Mouse (Mus musculus): ENCODE measurements around the gene Spast.
"Not testable (repeated sequence)": the region's sequence is repeated elsewhere in the genome, so short reads cannot be mapped to it uniquely, and the experiment has no call there.

The Spast gene

GRCm38 (mm10) chr17:74327195-74327594, 11.6 kb upstream of the Spast start:
- DNase-seq (ENCODE audit: low spot score), result not testable (repeated sequence)

GRCm38 (mm10) chr17:74328146-74328545, 10.6 kb upstream of the Spast start:
- peak; percentile 13 for DNase-seq (ENCODE audit: low spot score)

- no peak for DNase-seq (ENCODE audit: low spot score)
Measured at GRCm38 (mm10) chr17:74331049-74331676, 7.6 kb upstream of the Spast start.

DNA sequence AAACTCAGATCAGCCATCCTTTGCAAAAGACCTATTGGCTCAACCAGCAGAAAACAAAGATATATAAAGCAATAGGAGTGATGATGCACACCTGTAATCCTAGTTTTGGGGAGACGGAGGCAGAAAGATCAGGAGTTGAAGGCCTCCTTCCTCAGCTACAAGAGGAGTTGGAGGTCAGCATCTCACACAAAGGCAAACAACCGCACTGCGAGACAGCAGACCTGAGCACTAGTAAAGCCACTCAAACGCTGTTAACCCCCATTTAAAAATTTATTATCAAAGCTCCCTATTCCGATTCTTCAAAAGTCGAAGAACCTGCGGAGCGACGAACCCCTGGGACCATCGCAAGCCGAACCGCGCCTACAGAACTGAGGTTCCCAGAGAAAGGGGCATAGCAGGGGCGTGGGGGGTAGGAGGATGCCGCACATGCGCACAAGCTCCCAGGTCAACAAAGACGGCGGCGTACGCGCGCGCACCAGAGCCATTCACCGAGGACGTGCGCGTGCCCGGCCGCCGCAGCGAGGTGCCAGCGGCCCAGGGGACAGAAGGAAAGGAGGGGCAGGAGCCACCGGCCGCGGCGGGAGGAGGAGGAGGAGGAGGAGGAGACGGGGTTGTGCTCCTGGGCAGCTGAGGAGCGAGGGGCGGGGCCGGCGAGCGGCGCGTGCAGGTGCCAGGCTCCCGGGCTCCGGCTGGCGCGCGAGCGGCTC, 409 bp upstream of the Spast start:
- peak; percentile 94 for DNase-seq (ENCODE audit: low spot score)

DNA sequence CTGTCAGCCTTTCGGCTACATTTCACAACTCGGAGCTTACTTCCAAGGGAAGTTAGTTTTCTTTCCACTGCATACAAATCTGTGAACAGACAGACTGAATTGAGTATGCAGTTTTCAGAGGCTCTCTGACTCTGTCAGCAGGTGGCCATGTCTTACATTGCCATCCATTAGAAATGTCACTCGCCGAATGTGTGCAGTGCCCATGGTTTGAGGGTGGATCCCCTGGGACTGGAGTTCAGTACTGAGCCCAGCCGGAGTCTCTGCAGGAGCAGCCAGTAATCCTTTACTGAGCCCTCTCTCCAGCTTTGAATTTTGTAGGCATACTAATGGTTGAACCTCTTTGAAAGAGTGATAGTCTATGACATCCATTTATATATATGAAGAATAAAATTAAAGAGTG, 2.4 kb downstream of the Spast start:
- DNase-seq (ENCODE audit: low spot score), result no peak

- no peak for DNase-seq (ENCODE audit: low spot score)
Measured at GRCm38 (mm10) chr17:74363592-74363991, 24.8 kb downstream of the Spast start.

GRCm38 (mm10) chr17:74376916-74377315, 38.1 kb downstream of the Spast start:
- DNase-seq (ENCODE audit: low spot score), result no peak

- no peak for DNase-seq (ENCODE audit: low spot score)
Measured at GRCm38 (mm10) chr17:74386657-74387056, 47.9 kb downstream of the Spast start.

- DNase-seq (ENCODE audit: low spot score), result no peak
Measured at GRCm38 (mm10) chr17:74389847-74390246, 51.1 kb downstream of the Spast start.

- no peak for DNase-seq (ENCODE audit: low spot score)
Measured at GRCm38 (mm10) chr17:74394381-74394780, 55.6 kb downstream of the Spast start.

GRCm38 (mm10) chr17:74394855-74395254, 56.1 kb downstream of the Spast start:
- peak; percentile 38 for DNase-seq (ENCODE audit: low spot score)

DNA sequence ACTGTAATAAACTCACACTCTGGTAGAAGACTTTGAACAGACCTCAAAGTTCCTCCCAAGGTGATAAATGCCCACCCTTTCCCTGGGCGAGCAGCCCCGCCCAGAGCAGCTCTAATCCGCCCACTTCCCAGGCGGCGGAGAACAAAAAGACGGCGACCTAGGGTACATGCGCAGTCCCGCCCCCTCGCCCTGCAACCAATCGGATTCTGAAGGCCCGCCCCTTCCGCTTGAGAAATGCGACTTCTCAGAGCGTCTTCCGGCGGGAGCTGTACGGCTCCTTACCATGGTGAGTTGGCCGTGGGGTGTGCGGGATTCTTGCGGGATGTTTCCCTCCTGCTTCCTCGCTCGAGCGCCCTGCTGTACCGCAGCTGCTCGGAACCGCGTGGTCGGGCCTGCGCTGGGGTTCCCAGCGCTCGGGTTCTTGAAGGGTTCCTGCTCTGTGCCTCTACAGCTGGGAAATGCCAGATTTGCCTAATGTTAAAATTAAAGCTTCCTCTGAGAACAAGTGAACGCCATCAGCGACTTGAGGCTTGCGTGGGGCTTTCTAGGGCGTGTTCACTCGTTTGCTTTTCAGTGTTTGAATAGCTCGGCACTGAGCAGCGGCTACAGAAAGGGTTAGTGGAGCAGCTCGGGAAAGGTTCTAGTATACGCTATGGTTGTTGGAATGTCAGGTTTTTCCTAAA, 56.7 kb downstream of the Spast start, which contains the start of gene Slc30a6:
TSS of gene Slc30a6 (plus strand) at position 226 of the 683 bp plus-strand sequence.
- DNase-seq (ENCODE audit: low spot score), result peak; percentile 96

DNA sequence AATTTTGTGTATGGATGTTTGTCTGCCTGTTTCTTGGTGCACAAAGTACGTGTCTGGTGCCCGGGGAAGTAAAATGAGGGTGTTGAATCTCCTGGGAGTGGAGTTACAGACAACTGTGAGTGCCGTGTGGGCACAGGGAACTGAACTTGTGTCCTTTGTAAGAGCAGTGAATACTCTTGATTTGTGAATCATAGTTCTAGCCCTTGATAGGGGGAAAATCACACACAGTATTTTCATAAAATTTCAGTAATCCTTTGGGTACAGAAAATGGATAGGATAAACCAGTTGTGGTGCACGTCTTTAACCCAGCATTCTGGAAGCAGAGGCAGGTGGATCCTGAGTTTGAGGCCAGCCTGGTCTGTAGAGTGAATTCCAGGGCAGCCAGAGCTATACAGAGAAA, 58.0 kb downstream of the Spast start:
- DNase-seq (ENCODE audit: low spot score), result no peak

DNA sequence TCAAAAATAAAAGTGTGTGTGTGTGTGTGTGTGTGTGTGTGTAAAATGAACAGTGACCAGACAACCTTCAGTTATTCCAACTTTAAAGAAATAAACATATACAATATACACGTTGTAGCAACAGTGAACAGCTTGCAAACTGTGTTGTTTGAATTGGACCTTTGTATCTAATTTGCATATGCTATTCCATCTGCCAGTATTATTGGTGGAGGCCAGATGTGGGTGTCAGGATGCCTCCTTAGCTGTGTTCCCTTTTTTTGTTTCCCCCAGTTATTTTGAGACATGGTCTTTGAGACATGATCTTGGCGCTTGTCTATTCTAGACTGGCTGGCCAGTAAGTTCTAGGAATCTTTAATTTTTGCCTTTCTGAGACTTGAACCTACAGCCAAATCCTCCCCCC, 58.4 kb downstream of the Spast start:
- no peak for DNase-seq (ENCODE audit: low spot score)

DNA sequence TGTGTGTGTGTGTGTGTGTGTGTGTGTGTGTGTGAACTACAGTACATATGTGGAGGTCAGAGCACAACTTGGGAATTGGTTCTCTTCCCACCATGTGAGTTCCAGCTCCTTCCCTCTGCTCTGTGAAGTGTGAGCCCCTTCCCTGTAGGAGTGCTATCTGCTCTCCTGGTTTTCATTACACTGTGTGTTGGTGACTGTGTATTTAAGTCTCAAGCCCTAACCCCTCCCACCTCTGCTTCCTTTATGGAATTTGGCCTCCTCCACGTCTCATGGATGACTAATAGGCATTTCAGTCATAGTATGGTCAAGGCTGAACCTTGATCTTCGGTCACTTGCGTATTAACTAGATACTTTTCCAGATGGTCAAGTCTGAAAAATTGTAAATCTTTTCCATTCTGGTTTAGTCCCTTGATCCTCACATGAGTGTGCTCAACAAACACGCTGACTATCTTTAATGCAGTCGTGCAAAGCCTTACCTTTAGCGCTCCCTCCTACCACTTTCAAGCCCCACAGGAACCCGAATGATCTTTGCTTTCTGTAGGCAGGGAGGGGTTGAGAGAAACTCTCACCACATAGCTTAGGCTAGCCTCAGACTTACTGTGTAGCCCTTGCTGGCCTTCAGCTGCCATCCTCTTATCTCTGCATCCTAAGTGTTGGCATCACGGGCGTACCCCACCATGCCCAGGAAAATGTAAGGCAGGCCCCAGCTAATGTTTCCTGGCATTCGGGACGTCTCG, 63.9 kb downstream of the Spast start:
- peak; percentile 31 for DNase-seq (ENCODE audit: low spot score)

GRCm38 (mm10) chr17:74406487-74406886, 67.7 kb downstream of the Spast start:
- DNase-seq (ENCODE audit: low spot score), result no peak

DNA sequence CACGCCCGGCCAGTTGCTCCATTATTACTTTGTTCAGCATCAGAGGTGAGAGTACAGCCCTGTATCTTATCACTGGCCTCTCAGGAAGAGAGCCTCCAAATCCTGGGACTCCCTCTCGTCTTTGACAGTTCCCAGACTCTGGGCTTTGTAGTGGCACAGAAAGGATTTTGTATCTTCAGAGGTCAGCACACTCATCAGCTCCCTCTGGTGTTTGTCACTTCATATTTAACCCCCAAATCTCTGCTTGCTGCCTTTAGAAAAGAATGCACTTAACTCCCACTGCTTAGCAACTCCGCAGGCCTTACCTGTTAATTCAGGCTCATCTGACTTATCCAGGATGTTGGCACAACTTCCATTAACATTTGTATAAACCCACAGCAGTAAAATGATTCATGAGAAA, 70.9 kb downstream of the Spast start:
- DNase-seq (ENCODE audit: low spot score), result no peak

- no peak for DNase-seq (ENCODE audit: low spot score)
Measured at GRCm38 (mm10) chr17:74413324-74413723, 74.5 kb downstream of the Spast start.

DNA sequence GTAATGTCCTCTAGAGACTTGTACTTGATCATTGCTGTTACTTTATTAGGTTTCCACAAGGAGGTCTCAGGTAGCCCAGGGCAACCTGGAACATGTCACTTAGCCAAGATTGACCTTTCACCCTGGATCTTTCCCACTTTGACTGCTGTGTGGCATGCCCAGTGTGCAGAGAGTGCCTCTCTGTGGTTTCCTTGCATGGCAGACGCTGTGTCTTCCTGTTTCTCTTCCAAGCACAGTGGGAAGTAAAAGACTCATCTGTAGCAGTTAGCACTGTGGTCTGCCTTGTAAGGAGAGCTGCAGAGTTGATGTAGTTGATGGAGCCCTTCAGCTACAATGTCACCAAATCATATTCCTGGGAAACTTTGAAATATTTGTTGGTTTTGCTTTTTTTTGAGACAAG, 75.9 kb downstream of the Spast start:
- no peak for DNase-seq (ENCODE audit: low spot score)

GRCm38 (mm10) chr17:74416841-74417360, 78.1 kb downstream of the Spast start:
- DNase-seq (ENCODE audit: low spot score), result no peak

- no peak for DNase-seq (ENCODE audit: low spot score)
Measured at GRCm38 (mm10) chr17:74418171-74418570, 79.4 kb downstream of the Spast start.

DNA sequence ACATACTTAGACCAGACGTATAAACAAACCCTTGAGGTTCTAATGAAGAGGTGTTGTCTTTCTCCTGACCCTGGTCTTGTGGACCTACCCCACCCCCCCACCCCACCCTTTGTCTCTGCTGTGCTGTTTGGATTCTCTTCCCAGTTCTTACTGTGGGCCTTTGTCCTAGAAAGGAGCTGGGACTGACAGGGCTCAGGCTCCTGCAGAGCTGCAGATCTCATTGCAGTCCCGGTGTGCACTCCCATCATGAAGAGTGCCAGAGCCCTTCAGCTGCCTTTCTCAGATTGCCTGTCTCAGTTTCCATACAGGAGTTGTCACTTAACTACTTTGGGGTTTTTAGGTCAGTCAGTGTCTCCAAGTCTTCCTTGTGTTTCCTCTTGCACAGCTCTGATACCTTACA, 81.9 kb downstream of the Spast start:
- DNase-seq (ENCODE audit: low spot score), result no peak

Measured in yolk sac, embryonic 10.5 days (tissue).